Mouse (Mus musculus) liver, postnatal 0 days (tissue): ENCODE measurements at regions not wholly inside any gene's neighbourhood (a gene's known extent, or its start where the extent isn't known, plus 50 kb on each side); places are given as distances from the start of the nearest gene placed in this dataset.

Experiments used
- CTCF ChIP-seq: sonication (generic); IDR thresholded peaks from 2 replicates; pipeline ENCODE4 v1.5.1; 2016; ENCODE audit warnings: antibody characterized with exemption, low read depth
- EP300 ChIP-seq: IDR thresholded peaks from 2 replicates; pipeline ENCODE4 v1.6.1; 2016; ENCODE audit warnings: antibody characterized with exemption, low read depth, mild to moderate bottlenecking

- TF ChIP-seq EP300 = no peak
- no peak for TF ChIP-seq CTCF
Observed at GRCm38 (mm10) chr3:129428750-129429149, 96.2 kb upstream of the Enpep start.
